Mouse (Mus musculus) lung, adult 18-20 months (tissue): ENCODE measurements around the gene Cct5.

Experiments
- DNase-seq, 2 experiments: peaks; one replicate each; pipeline ENCODE4 v3.0.0; 2022; ENCODE audit warnings: mixed read lengths in 2 of 2

The Cct5 gene

DNA sequence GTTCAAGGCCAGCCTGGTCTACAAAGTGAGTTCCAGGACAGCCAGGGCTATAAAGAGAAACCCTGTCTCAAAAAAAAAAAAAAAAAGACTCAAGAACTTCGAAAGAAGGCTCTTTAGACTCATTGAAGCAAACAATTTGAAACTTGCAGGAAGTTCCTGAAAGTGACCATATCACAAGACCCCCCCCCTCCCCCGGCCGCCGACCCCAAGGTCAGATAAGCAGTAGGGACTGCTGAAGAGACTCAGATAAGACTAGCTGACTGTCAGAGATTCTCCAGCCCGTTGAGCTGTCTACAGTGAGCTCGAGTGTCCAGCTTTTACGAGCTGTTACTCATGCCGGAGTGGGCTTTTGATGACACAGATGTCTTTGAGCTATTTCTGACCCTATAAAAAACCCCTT is 38.8 kb downstream of the Cct5 start:
- DNase-seq: no peak

DNA sequence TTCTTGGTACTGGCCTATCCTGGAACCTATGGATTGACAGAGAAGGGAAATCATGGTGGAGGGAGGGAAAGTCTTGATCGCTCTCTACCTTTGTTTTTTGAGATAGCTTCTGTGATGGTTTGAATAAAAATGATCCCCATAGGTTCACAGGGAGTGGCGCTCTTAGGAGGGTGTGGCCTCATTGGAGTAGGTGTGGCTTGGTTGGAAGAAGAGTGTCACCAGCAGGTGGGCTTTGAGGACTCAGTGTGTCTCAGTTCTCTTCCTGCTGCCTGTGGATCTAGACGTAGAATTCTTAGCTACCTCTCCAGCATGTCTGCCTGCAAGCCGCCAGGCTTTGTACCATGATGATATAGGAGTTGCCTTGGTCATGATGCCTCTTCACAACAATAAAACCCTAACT is 39.6 kb downstream of the Cct5 start:
- DNase-seq: no peak

DNA sequence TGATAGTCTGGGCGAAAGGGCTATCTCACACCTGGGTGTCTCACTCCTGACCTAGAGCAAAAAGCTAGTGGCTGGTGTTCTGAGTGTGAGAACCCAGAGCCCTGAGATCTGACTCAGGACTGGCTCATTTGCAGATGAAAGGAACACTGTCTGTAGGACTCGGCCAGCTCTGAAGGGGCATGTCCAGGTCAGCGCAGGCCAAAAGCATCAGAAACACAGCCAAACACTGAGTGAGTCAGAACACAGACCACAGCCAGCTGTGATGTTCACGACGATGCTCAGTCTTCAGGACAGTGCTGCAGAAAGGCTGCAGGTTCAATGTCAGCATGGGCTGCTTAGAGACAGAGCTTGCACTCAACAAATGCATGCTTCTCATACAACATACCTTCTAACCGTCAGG is 40.2 kb downstream of the Cct5 start:
- no peak for DNase-seq

DNA sequence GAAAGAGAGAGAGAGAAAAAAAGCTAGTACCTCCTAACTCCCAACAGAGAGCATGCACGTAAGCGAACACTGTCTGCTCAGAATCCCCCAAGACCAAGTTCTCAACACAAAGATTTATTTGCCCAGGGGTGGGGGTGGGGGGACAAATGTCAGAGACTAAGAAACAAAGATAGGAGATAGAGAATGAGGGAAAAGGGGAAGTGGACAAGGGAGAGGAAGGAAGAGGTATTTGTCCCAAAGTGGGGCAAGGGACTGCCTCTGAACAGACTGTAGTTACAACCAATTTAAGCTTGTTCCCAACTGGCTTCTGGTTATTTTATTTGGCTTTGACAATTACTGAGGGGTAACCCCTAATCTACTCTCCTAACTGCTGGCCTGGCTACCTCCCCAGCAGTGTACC is 46.7 kb downstream of the Cct5 start:
- DNase-seq: no peak

DNA sequence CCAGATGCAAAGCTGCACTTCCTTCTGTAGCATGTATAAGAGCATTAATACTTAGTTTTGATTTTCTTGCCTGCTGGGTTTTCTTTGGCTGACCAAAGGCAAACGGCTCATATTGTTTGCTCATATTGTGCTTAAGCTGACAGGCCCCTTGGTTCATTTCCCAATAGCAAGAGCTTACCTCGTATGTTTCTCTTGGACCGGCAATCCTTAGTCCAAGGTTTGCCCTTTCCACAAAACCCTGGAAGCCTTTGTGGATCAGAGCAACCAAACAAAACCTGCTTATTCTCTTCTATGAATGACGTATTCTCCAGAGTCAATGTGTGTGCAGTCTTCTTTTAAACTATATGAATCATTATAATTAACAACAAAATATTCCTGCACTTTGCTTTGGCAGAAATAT is 51.2 kb downstream of the Cct5 start:
- DNase-seq: no peak

DNA sequence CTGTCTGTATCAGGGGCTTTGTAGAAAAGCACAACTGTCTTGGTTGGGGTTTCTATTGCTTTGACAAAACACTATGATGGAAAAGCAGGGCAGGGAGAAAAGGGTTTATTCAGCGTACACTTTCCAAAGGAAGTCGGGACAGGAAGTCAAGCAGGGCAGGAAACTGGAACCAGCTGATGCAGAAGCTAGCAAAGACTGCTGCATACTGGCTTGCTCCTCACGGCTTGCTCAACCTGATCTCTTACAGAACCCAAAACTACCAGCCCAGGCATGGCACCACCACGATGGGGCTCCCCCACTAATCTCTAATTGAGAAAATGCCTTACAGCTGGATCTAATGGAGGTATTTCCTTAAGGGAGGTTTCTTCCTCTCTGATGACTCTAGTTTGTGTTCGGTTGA is 54.2 kb downstream of the Cct5 start:
- no peak for DNase-seq

DNA sequence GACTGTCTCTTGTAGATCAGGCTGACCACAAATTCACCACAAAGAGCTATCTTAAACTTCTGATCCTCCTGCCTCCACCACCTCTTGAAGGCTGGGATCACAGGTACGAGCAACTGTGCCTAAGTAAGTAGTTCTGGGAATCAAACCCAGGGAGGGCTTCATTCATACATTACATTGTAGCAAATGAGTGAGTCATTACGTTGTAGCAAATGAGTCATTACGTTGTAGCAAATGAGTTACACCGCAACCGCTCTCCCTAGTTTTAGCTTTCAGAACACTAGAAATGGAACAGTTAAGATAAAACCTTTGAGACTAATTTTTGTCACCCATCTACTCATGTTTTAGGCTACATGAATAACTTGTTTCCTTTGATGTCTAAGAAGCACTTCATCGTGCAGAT is 55.3 kb downstream of the Cct5 start:
- no peak for DNase-seq

DNA sequence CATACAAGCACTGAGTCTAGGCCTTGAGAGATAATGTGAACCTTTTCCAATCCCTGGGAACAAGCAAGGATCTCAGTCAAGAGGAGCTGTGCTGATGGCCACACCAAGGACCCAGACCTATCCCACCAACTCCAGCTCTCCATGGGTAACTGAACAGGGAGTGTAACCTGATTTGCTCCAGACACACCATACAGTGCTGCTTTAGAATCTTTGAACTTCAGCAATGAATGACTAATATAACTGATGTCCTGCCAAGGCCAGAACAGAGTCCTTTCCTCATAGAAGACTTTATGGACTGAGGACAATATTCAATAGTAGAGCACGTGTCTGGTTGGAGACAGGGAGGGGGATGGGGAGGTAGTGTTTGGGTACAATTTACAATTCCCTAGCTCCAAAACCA is 56.5 kb downstream of the Cct5 start:
- DNase-seq: no peak

DNA sequence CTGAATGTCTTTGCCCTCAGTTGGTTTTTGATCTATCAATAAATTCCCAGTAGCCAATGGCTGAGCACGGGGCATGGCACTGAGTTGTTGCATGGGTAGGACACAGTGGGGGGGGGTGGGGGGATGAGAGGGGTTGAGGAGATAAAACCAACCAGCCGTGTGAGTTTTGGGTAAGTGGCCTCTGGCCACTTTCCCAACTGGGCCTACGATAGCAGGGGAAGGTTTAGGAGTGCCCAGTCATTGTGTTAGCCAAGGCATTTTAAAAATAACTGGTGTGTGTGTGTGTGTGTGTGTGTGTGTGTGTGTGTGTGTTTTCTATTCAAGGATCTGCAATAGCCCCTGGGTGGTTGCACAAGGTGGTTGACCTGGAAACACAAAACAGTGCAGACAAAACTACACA is 58.4 kb downstream of the Cct5 start:
- DNase-seq: no peak

DNA sequence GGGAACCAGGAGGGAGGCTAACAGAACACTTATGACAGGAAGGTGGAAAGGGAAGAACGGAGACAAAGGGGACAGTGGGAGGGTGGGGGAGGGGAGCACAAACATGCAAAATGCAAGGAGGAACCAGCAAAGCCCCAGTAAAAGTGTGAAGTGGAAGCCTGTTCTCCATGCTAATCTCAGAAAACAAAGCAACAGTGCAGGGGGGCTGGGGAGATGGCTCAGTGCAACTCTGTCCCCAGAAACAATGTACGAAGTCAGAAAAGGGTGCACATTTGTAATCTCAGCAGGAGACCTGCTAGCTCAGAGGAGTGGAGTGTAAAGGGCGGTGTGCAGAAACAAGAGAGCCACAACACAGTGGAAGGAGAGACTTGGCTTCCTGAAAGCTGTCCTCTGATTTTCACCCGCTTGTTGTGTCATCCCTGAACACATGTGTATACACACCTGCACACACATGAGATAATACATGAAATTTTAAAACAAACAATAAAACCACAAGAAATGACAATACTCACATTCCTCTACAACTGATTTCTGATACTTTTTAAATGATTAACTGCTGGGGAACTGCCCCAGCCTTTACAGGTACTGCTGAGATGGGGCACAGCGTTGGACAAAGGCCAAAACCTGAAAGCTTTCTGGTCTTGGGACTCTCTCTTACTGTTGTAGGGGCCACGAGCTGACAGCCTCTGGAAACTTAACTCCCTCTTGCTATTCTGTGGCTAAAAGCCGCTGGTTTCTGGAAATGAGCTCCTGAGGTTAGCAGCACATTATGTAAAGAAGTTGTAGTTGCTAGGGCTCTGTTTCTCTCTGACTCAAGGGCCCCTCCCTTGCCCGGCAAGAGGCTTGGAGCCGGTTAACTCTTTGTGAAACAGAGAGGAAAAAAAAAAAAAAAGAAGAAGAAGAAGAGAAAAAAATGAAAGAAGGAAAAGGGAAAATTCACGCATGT is 59.3 kb downstream of the Cct5 start:
- peak; percentile 13 to 34 for DNase-seq
